Mouse (Mus musculus): ENCODE results near the gene Zfand4. TPM values are rescaled to one million over a fixed set of nuclear protein-coding genes. Genes with fewer than 3 reads are reported as not detected.
A peak's percentile ranks its signal among the peaks of the same experiment; 100 is the strongest.

The Zfand4 gene
- polyA plus RNA-seq, 1 experiment, result 2.1 TPM

DNA sequence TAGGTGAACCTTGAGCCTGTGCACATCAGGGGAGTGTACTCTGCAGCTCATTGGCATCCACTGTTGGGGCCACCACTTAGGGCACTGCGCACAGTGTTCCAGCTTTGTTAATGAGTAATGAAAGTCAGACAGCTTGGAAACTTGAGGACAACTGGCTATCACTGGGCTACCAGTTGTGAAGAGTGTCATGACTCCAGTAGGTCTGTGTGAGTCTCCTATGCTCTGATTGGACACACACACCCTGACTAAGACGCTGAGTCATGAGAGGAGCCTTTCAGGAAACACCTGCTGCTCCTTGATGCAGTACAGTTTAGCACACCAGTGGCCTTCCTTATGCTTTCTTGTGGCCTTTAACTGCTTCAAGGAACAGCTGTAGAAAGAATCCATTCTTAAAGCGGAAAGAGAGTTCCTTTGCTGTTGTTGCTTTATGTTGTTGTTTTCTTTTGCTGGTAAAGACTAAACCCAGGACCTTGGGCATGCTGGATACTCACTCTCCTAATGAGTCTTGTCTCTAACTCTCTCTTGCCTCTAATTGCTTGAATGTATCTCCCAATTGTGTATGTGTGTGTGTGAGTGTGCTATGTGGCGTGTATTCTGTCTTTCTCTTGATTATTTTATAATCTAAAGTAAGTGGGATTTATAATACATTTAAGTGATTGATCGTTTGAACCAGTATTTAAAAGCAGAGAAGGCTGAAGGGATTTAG, 23.0 kb downstream of the Zfand4 start:
- Histone ChIP-seq H3K4me2 (ENCODE audit: low read depth) (peak overlapping the region; percentile 26), H3K36me3 (ENCODE audit: control insufficient read depth, insufficient read depth) (no peaks in the 10 kb centered on the region), H3K79me2 (ENCODE audit: control insufficient read depth, insufficient read depth) (no peaks in the 10 kb centered on the region), H3K27me3 (ENCODE audit: control insufficient read depth, insufficient read depth, insufficient read length) (no peaks in the 10 kb centered on the region), H3K4me3 (no peak overlapping the region), H3ac (ENCODE audit: control insufficient read depth, insufficient read length) (no peak overlapping the region)
- TF ChIP-seq MYOD1 (IDR thresholded peaks at IDR 0.05; ENCODE audit: control insufficient read depth in 1 of 3, insufficient read length in 2 of 3, low read depth in 2 of 3), result peak in 2 of 3 experiments; percentile 88 to 91
- TF ChIP-seq POLR2AphosphoS2 (IDR thresholded peaks at IDR 0.05; ENCODE audit: insufficient read length, low read depth), result no peak
- TF ChIP-seq MYOG (IDR thresholded peaks at IDR 0.05; ENCODE audit: control insufficient read depth in 1 of 3, insufficient read depth in 1 of 3, insufficient read length in 2 of 3, low read depth in 2 of 3), result peak; percentile 13 to 75 (median 67)
- TF ChIP-seq TCF12 (IDR thresholded peaks at IDR 0.05; ENCODE audit: insufficient read depth, poor library complexity, severe bottlenecking), result peak; percentile 41
- no peak for TF ChIP-seq REST (IDR thresholded peaks at IDR 0.05; ENCODE audit: insufficient read depth, insufficient read length)
- no peak for TF ChIP-seq TCF3 (IDR thresholded peaks at IDR 0.05; ENCODE audit: insufficient read length, low read depth)
- no peak for TF ChIP-seq E2F4 (IDR thresholded peaks at IDR 0.05; ENCODE audit: insufficient read depth)
- TF ChIP-seq SRF (IDR thresholded peaks at IDR 0.05; ENCODE audit: control insufficient read depth, insufficient read length, low read depth), result no peak
- TF ChIP-seq MAX (IDR thresholded peaks at IDR 0.05; ENCODE audit: low read depth), result no peak
- no peak for TF ChIP-seq USF1 (IDR thresholded peaks at IDR 0.05; ENCODE audit: low read depth)
- TF ChIP-seq CEBPB (IDR thresholded peaks at IDR 0.05; ENCODE audit: insufficient read depth, poor library complexity, severe bottlenecking), result no peak
- TF ChIP-seq POLR2A (IDR thresholded peaks at IDR 0.05; ENCODE audit: insufficient read length, low read depth), result no peak

DNA sequence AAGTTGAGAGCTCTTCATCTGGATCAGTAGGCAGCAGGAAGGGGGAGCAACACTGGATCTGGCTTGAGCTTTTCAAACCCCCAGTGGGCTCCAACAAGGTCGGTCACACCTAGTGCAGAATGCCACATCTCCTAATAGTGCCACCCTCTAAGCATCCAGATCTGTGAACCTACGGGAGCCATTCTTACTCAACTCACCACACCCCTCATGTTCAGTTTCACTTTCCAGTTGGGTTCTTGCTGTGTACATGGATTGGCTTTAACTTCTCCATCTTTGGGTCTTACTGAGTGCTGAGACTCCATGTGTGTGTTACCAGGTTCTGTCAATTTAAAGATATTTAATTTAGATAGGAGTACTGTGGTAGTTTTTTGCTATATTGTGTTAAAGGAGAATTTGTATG, 47.4 kb downstream of the Zfand4 start:
- H3ac ChIP-seq (ENCODE audit: control insufficient read depth, insufficient read length), result no peak overlapping the region
- no peaks in the 10 kb centered on the region for H3K36me3 ChIP-seq (ENCODE audit: control insufficient read depth, insufficient read depth)
- H3K27me3 ChIP-seq (ENCODE audit: control insufficient read depth, insufficient read depth, insufficient read length), result no peaks in the 10 kb centered on the region
- no peak overlapping the region for H3K4me3 ChIP-seq
- no peaks in the 10 kb centered on the region for H3K79me2 ChIP-seq (ENCODE audit: control insufficient read depth, insufficient read depth)
- no peak overlapping the region for H3K4me2 ChIP-seq (ENCODE audit: low read depth)
- TF ChIP-seq MAX (IDR thresholded peaks at IDR 0.05; ENCODE audit: low read depth) (no peak), POLR2AphosphoS2 (IDR thresholded peaks at IDR 0.05; ENCODE audit: insufficient read length, low read depth) (no peak), MYOG (IDR thresholded peaks at IDR 0.05; ENCODE audit: control insufficient read depth in 1 of 3, insufficient read depth in 1 of 3, insufficient read length in 2 of 3, low read depth in 2 of 3) (no peak), USF1 (IDR thresholded peaks at IDR 0.05; ENCODE audit: low read depth) (no peak), POLR2A (IDR thresholded peaks at IDR 0.05; ENCODE audit: insufficient read length, low read depth) (no peak), E2F4 (IDR thresholded peaks at IDR 0.05; ENCODE audit: insufficient read depth) (no peak), MYOD1 (IDR thresholded peaks at IDR 0.05; ENCODE audit: control insufficient read depth in 1 of 3, insufficient read length in 2 of 3, low read depth in 2 of 3) (no peak), REST (IDR thresholded peaks at IDR 0.05; ENCODE audit: insufficient read depth, insufficient read length) (no peak), CEBPB (IDR thresholded peaks at IDR 0.05; ENCODE audit: insufficient read depth, poor library complexity, severe bottlenecking) (no peak), TCF3 (IDR thresholded peaks at IDR 0.05; ENCODE audit: insufficient read length, low read depth) (no peak), SRF (IDR thresholded peaks at IDR 0.05; ENCODE audit: control insufficient read depth, insufficient read length, low read depth) (no peak), TCF12 (IDR thresholded peaks at IDR 0.05; ENCODE audit: insufficient read depth, poor library complexity, severe bottlenecking) (no peak)

DNA sequence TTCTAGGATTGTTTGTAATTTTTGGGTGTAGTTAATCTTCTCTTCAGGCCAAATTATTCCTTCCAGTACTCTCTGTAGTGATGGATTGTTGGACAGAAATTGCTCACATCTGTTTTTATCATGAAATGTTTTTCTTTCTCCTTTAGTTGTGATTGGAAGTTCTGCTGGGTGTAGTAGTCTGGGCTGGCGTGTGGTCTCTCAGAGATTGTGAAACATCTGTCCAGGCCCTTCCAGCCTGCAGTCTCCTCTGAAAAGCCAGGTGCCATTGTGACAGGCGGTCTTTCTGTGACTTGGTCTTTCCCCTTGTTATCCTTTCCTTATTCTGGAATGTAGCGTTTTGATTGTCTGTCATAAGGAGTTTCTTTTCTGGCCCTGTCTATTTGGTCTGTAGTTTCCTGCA, 55.2 kb downstream of the Zfand4 start:
- H3K36me3 ChIP-seq (ENCODE audit: control insufficient read depth, insufficient read depth), result no peaks in the 10 kb centered on the region
- H3K27me3 ChIP-seq (ENCODE audit: control insufficient read depth, insufficient read depth, insufficient read length), result no peaks in the 10 kb centered on the region
- H3K4me3 ChIP-seq, result no peak overlapping the region
- no peak overlapping the region for H3ac ChIP-seq (ENCODE audit: control insufficient read depth, insufficient read length)
- TF ChIP-seq REST (IDR thresholded peaks at IDR 0.05; ENCODE audit: insufficient read depth, insufficient read length), result no peak
- no peak for TF ChIP-seq TCF12 (IDR thresholded peaks at IDR 0.05; ENCODE audit: insufficient read depth, poor library complexity, severe bottlenecking)
- no peak for TF ChIP-seq USF1 (IDR thresholded peaks at IDR 0.05; ENCODE audit: low read depth)
- TF ChIP-seq POLR2AphosphoS2 (IDR thresholded peaks at IDR 0.05; ENCODE audit: insufficient read length, low read depth), result no peak
- TF ChIP-seq MYOG (IDR thresholded peaks at IDR 0.05; ENCODE audit: control insufficient read depth in 1 of 3, insufficient read depth in 1 of 3, insufficient read length in 2 of 3, low read depth in 2 of 3), result no peak
- TF ChIP-seq TCF3 (IDR thresholded peaks at IDR 0.05; ENCODE audit: insufficient read length, low read depth), result no peak
- no peak for TF ChIP-seq CEBPB (IDR thresholded peaks at IDR 0.05; ENCODE audit: insufficient read depth, poor library complexity, severe bottlenecking)
- no peak for TF ChIP-seq SRF (IDR thresholded peaks at IDR 0.05; ENCODE audit: control insufficient read depth, insufficient read length, low read depth)
- no peak for TF ChIP-seq MYOD1 (IDR thresholded peaks at IDR 0.05; ENCODE audit: control insufficient read depth in 1 of 3, insufficient read length in 2 of 3, low read depth in 2 of 3)
- no peak overlapping the region for H3K4me2 ChIP-seq (ENCODE audit: low read depth)
- H3K79me2 ChIP-seq (ENCODE audit: control insufficient read depth, insufficient read depth), result no peaks in the 10 kb centered on the region

DNA sequence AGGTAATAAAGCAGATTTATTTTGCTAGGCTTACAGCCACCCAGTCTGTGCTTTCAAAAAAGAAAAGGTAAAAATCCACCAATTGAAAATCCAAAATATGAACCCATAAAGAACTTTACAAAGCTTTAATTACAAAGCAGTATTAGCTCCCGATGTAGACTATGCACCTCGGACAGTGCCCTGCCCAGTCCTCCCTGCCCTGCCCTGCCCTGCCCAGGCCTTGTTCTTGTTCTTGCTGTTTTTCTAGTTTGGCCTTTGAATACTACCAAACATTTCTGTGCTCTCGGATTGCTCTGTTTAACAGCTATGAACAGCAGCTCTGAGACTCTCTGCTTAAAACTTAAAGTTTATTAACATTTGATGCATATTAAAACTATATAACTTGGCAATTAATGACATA, 62.6 kb downstream of the Zfand4 start:
- H3K4me2 ChIP-seq (ENCODE audit: low read depth), result no peak overlapping the region
- H3K36me3 ChIP-seq (ENCODE audit: control insufficient read depth, insufficient read depth), result no peaks in the 10 kb centered on the region
- no peak for TF ChIP-seq TCF12 (IDR thresholded peaks at IDR 0.05; ENCODE audit: insufficient read depth, poor library complexity, severe bottlenecking)
- TF ChIP-seq E2F4 (IDR thresholded peaks at IDR 0.05; ENCODE audit: insufficient read depth), result no peak
- TF ChIP-seq POLR2AphosphoS2 (IDR thresholded peaks at IDR 0.05; ENCODE audit: insufficient read length, low read depth), result no peak
- no peak for TF ChIP-seq MYOG (IDR thresholded peaks at IDR 0.05; ENCODE audit: control insufficient read depth in 1 of 3, insufficient read depth in 1 of 3, insufficient read length in 2 of 3, low read depth in 2 of 3)
- TF ChIP-seq REST (IDR thresholded peaks at IDR 0.05; ENCODE audit: insufficient read depth, insufficient read length), result no peak
- no peak for TF ChIP-seq TCF3 (IDR thresholded peaks at IDR 0.05; ENCODE audit: insufficient read length, low read depth)
- no peak for TF ChIP-seq USF1 (IDR thresholded peaks at IDR 0.05; ENCODE audit: low read depth)
- TF ChIP-seq SRF (IDR thresholded peaks at IDR 0.05; ENCODE audit: control insufficient read depth, insufficient read length, low read depth), result no peak
- TF ChIP-seq CEBPB (IDR thresholded peaks at IDR 0.05; ENCODE audit: insufficient read depth, poor library complexity, severe bottlenecking), result no peak
- no peak for TF ChIP-seq MYOD1 (IDR thresholded peaks at IDR 0.05; ENCODE audit: control insufficient read depth in 1 of 3, insufficient read length in 2 of 3, low read depth in 2 of 3)
- no peak for TF ChIP-seq POLR2A (IDR thresholded peaks at IDR 0.05; ENCODE audit: insufficient read length, low read depth)
- no peak for TF ChIP-seq MAX (IDR thresholded peaks at IDR 0.05; ENCODE audit: low read depth)
- H3K79me2 ChIP-seq (ENCODE audit: control insufficient read depth, insufficient read depth), result no peaks in the 10 kb centered on the region
- no peaks in the 10 kb centered on the region for H3K27me3 ChIP-seq (ENCODE audit: control insufficient read depth, insufficient read depth, insufficient read length)
- H3ac ChIP-seq (ENCODE audit: control insufficient read depth, insufficient read length), result no peak overlapping the region
- H3K4me3 ChIP-seq, result no peak overlapping the region
